Mouse (Mus musculus) heart, embryonic 11.5 days (tissue): ENCODE data around the gene Jaml. TPM values are rescaled to one million over a fixed set of nuclear protein-coding genes. Genes with fewer than 3 reads are reported as not detected.

ENCODE experiments used
- ATAC-seq: fragments of 200-750 bp; cut with Nextera tagmentation; replicated peaks from 2 replicates; pipeline ENCODE4 v1.8.0; 2017; ENCODE audit warnings: moderate library complexity; ENCODE audit not compliant: insufficient number of reproducible peaks, low FRiP score, low TSS enrichment
- H3K27ac ChIP-seq: fragments of 300-500 bp; sonication (generic); 2 replicates; pipeline ENCODE4 v1.5.1; 2014; ENCODE audit warnings: mild to moderate bottlenecking, low read depth, low read length
- H3K27me3 ChIP-seq: fragments of 300-500 bp; sonication (generic); 2 replicates; pipeline ENCODE4 v1.6.1; 2014; ENCODE audit warnings: mild to moderate bottlenecking, low read length, mixed read lengths; ENCODE audit not compliant: control insufficient read depth, insufficient read depth
- H3K36me3 ChIP-seq: fragments of 300-500 bp; sonication (generic); 2 replicates; pipeline ENCODE4 v1.6.1; 2014; ENCODE audit warnings: mild to moderate bottlenecking, low read length, moderate library complexity, mixed read lengths; ENCODE audit not compliant: control insufficient read depth, insufficient read depth
- H3K4me1 ChIP-seq: fragments of 300-500 bp; sonication (generic); 2 replicates; pipeline ENCODE4 v1.6.1; 2014; ENCODE audit warnings: low read length; ENCODE audit not compliant: control insufficient read depth, insufficient read depth
- H3K4me2 ChIP-seq: fragments of 300-500 bp; sonication (generic); 2 replicates; pipeline ENCODE4 v1.6.1; 2014; ENCODE audit warnings: mild to moderate bottlenecking, moderate library complexity
- H3K4me3 ChIP-seq: fragments of 300-500 bp; sonication (generic); 2 replicates; pipeline ENCODE4 v1.5.1; 2014; ENCODE audit warnings: low read depth, low read length
- H3K9ac ChIP-seq: fragments of 300-500 bp; sonication (generic); 2 replicates; pipeline ENCODE4 v1.6.1; 2014; ENCODE audit warnings: mild to moderate bottlenecking, low read depth, low read length, moderate library complexity
- H3K9me3 ChIP-seq: fragments of 300-500 bp; sonication (generic); replicated peaks from 2 replicates; pipeline ENCODE4 v1.6.1; 2016; ENCODE audit warnings: low read length; ENCODE audit not compliant: control insufficient read depth
- WGBS: fragments of 180-500 bp; shearing (Covaris S2); extraction: QIAGEN DNeasy Blood & Tissue Kit; methylation state at CpG from one replicate; pipeline ENCODE4 v1.1.7; 2014; ENCODE audit not compliant: insufficient replicate concordance; 5-methylcytosine and 5-hydroxymethylcytosine counted together
- polyA plus RNA-seq: library from polyadenylated mRNA; unstranded; fragments of >200 nt; fragmentation: Nextera tagmentation; extraction: Ambion mirVana; gene quantifications from 2 replicates; pipeline ENCODE4 v1.2.1, GENCODE M21; 2014

Jaml gene
- polyA plus RNA-seq, 1 experiment from 2014 or later: 0.36 TPM

DNA sequence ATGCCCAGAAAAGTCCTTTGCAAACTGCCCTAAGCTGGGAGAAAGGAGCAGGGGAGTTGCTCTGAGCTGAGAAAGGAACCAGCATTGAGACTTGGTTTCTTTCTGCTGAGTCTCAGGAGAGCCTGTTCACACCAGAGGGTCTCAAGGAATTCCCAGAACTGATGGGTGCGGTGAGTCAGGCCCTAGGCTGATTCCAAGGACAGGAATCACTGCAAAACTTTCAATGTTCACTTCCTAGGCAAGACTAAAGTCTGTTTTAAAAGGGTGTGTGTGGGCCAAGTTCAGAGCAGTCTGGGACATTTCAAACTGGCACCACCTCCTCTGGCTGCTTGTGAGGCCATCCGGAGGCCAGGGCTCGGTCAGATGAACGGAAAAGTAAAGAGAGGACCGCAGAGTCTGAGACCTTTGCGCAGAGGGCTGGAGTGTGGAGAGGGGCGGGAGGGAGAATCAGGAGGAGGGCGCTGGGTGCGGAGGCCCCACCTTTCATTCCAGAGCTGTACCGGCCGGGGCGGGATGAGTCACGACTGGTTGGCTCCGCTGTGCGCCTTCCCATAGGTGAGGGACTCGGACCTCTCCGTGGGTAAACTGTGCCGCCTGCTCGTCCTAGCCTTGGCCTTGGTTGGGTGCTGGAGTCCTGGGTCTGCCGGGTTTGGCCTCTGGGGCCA, 36.8 kb upstream of the Jaml start:
- Histone ChIP-seq H3K27me3 (peaks cover 57% of the 10 kb centered on the region), H3K9me3 (no peaks in the 10 kb centered on the region), H3K36me3 (no peaks in the 10 kb centered on the region), H3K4me1 (peaks cover 10% of the 10 kb centered on the region), H3K4me2 (peak overlapping the region; percentile 60), H3K27ac (no peak overlapping the region), H3K9ac (no peak overlapping the region), H3K4me3 (peak overlapping the region; percentile 21)
- WGBS: 2% methylated on average over 20 of the region's 20 CpGs
- ATAC-seq: no peak

DNA sequence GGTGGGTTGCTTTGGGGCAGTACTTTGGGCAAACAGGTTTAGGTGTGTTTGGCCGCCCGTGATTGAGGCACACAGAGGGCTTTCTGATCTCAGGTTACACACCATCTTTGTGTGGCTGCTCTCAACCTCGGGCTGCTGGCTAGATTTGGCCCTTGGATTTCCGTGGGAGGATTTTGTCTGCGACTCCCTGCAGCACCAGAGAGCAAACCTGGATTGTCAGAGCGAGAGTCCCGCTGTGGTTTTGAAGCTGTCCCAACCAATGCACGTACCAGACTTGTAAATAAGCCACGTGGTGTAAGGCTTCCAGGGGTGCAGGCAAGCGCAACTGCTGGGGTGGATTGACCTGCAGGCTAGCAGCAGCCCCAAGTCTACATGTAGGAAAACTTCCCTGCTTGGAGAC, 36.0 kb upstream of the Jaml start:
- no peak for ATAC-seq
- Histone ChIP-seq H3K9me3 (no peaks in the 10 kb centered on the region), H3K9ac (no peak overlapping the region), H3K27ac (no peak overlapping the region), H3K27me3 (peaks cover 57% of the 10 kb centered on the region), H3K4me1 (peaks cover 10% of the 10 kb centered on the region), H3K36me3 (no peaks in the 10 kb centered on the region), H3K4me2 (peak overlapping the region; percentile 60), H3K4me3 (peak overlapping the region; percentile 21; the same call in 1 of the 2 replicates)
- WGBS: under 1% methylated on average over 10 of the region's 10 CpGs

DNA sequence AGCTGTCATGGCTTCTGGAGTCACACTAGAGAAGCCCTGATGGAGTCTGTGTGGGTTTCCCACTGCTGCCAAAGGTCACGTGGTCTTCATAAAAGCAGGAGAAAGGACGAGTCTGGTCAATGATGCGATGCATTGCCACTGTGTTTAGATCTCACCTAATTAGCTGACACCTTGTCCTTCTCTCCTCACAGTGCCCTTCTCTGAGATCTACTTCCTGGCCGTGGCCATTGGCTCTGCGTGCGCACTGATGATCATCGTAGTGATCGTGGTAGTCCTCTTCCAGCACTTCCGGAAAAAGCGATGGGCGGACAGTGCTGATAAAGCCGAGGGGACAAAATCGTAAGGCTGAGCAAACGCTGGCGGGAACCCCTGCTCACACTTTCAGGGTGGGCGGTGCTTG, 32.0 kb upstream of the Jaml start:
- no peak for ATAC-seq
- Histone ChIP-seq H3K4me1 (peaks cover 9% of the 10 kb centered on the region), H3K27me3 (peaks cover 31% of the 10 kb centered on the region), H3K4me2 (no peak overlapping the region), H3K36me3 (no peaks in the 10 kb centered on the region), H3K9me3 (no peaks in the 10 kb centered on the region), H3K4me3 (no peak overlapping the region), H3K9ac (no peak overlapping the region), H3K27ac (no peak overlapping the region)
- WGBS: 79% methylated on average over 16 of the region's 16 CpGs

DNA sequence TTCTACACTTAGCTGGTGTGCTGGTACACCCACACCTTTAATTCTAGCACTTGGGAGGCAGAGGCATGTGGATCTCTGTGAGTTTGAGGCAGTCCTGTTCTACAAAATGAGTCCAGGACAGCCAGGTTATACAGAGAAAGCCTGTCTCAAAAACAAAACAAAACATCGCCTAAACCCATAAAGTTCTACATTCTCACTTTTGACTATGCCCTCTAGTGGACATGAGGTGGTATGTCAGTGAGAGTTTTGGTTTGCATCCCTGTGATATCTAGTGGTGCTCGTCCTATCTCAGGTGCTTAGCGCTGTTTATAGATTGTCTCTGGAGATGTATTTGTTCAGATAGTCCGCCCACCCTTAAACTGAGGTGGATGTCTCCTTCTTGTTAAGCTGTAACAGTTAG, 30.5 kb upstream of the Jaml start:
- no peaks in the 10 kb centered on the region for H3K36me3 ChIP-seq
- H3K27ac ChIP-seq: no peak overlapping the region
- no peaks in the 10 kb centered on the region for H3K4me1 ChIP-seq
- no peak for ATAC-seq
- peaks cover 19% of the 10 kb centered on the region for H3K27me3 ChIP-seq
- H3K9ac ChIP-seq: no peak overlapping the region
- no peak overlapping the region for H3K4me2 ChIP-seq
- 19% methylated on average over 4 of the region's 4 CpGs for WGBS
- H3K9me3 ChIP-seq: no peaks in the 10 kb centered on the region
- no peak overlapping the region for H3K4me3 ChIP-seq

DNA sequence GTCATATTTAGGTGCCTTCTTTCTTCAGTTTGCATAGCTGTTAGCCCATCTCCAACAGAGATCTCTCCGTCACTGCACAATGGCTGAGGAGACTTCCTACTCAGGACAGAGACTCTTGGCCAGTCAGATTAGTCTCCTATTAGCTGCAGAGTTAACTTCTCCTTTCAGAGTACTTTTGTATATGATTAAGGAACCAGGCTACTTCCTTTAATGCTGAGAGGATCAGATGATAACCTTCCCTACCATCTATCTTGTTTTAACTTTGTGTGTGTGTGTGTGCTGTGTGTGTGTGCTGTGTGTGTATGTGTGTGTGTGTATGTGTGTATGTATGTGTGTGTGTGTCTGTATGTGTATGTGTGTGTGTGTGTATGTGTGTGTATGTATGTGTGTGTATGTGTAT, 29.3 kb upstream of the Jaml start:
- H3K4me3 ChIP-seq: no peak overlapping the region
- no peak overlapping the region for H3K9ac ChIP-seq
- H3K36me3 ChIP-seq: no peaks in the 10 kb centered on the region
- H3K27ac ChIP-seq: no peak overlapping the region
- peaks cover 12% of the 10 kb centered on the region for H3K27me3 ChIP-seq
- WGBS: 72% methylated on average over 1 of the region's 1 CpGs
- no peak overlapping the region for H3K4me2 ChIP-seq
- no peaks in the 10 kb centered on the region for H3K9me3 ChIP-seq
- ATAC-seq: no peak
- no peaks in the 10 kb centered on the region for H3K4me1 ChIP-seq

DNA sequence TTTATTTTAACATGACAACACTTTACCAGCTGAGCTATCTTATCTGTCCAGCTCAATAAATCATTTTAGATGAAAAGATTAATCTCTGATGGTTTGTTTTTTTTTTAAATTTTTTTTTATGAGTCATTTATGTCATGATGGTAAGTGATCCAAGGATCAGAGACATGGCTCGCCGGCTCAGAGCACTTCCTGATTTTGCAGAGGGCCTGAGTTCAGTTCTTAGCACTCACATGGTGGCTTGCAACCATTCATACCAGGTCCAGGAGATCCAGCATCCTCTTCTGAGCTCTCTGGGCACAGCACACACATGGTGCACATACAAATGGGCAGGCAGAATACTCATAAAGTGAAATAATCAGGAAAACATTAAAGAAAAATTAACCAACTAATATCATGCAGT, 28.7 kb upstream of the Jaml start:
- Histone ChIP-seq H3K27me3 (peaks cover 10% of the 10 kb centered on the region), H3K4me3 (no peak overlapping the region), H3K4me2 (no peak overlapping the region), H3K36me3 (no peaks in the 10 kb centered on the region), H3K9ac (no peak overlapping the region), H3K9me3 (no peaks in the 10 kb centered on the region), H3K4me1 (no peaks in the 10 kb centered on the region), H3K27ac (no peak overlapping the region)
- ATAC-seq: no peak
- WGBS: 65% methylated on average over 2 of the region's 2 CpGs

DNA sequence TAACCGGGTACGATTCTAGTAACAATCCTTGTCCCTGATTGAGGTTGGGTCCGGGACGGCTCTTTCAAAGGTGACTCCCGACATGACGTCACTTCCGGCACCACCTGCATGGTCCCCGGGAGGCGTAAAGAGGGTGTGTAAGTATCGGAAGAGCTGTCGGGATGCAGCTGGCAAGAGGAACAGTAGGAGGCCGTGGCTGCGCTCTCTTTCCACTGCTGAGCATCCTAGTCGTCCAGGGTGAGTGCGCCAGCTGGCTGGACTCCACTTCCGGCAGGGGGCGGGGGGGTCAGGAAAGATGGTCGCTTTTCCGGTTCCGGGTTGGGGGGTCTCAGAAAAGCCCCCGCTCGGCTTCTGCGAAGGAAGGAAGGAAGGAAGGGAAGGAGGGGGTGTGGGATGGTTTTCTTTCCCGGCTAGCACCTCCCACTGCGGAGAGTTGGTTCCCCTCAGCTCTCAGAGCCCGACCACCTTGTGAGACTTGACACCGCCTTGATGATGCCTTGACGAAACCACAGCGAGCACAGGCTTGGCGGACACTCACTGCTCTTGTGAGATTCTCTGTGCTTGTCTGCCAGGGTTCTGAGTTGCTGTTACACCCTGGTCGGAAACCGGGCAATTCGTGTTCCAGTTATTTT, 23.8 kb upstream of the Jaml start, which contains the start of gene Mpzl3:
TSS of gene Mpzl3 (plus strand) at position 105 of the 632 bp plus-strand sequence.
- Histone ChIP-seq H3K27me3 (peaks cover 13% of the 10 kb centered on the region), H3K9me3 (no peaks in the 10 kb centered on the region), H3K36me3 (no peaks in the 10 kb centered on the region), H3K4me3 (peak within 1 kb of the TSS; percentile 73), H3K9ac (peak within 1 kb of the TSS; percentile 75), H3K4me1 (no peaks in the 10 kb centered on the region), H3K27ac (peak within 1 kb of the TSS; percentile 89), H3K4me2 (peak within 1 kb of the TSS; percentile 76)
- WGBS: under 1% methylated on average over 33 of the region's 33 CpGs
- ATAC-seq: peak; percentile 52; the same call in 1 of the 2 replicates

DNA sequence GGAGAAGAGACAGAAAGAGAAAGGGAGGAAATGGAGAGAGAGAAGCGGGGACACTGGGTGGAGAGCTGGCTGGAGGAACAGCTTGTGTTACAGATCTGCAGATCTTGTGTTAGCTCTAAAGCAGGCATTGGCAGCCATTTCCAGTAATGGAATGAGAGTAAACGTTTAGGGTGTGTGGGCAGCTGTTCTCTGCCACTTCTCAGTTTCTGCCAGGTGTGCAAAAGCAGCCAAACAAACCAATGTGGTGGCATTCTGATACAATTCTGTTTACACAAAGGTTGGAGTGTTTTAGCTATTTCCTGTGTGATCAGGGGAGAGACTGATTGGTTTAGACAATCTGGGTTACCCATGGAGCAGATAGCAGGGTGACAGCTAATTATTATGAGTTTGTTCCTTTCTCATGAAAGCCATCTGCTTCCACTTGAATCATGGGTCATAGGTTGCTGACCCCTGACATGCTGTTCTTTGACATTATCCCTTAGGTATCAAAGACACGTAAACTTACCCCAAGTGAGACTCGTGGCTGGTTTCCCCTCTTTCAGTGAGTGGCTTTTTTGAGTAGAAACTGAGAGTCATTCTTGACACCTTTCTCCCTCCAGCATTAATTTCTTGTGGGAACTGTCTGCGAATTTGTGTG, 20.6 kb upstream of the Jaml start:
- Histone ChIP-seq H3K27me3 (peaks cover 6% of the 10 kb centered on the region), H3K4me3 (no peak overlapping the region), H3K36me3 (no peaks in the 10 kb centered on the region), H3K4me1 (no peaks in the 10 kb centered on the region), H3K9me3 (no peaks in the 10 kb centered on the region), H3K27ac (no peak overlapping the region), H3K9ac (no peak overlapping the region), H3K4me2 (no peak overlapping the region)
- 45% methylated on average over 5 of the region's 5 CpGs for WGBS
- ATAC-seq: no peak
